10 mouse cellular contexts compared by ENCODE assay signal in the genomic region with DNA sequence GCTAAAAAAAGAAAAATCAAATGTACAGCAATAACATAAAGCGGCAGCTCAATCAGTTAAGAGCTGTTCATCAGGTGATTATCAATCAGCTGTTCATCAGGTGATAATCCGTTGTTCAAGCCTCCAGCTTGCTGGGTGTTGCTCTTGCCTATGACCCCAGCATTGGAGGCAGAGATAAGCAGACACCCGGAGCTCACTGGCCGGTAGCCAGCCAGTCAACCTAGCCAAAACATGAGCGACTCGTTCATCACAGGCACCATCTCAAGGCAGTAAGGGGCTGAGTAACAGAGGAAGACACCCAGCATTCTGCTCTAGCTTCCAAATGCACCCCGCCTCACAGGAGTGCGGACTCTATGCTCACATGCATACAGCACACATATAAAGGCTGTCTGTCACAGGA. TPM values are rescaled to one million over a fixed set of nuclear protein-coding genes. Genes with fewer than 3 reads are reported as not detected.
DNase-seq lines count a peak whose midpoint lies in the region; ATAC-seq lines count a peak whose summit lies in the region.
"Had no signal": no experiment of that assay in that cellular context is flagged by ENCODE, and none has a peak within 500 bp of the region (broad histone marks: within the 10 kb centered on the region; RNA-seq: fewer than 3 reads in every experiment).

No protein-coding gene starts in this region.

- H3K36me3 ChIP-seq in limb, embryonic 10.5 days, result peaks cover 43% of the 10 kb centered on the region

- H3K27ac ChIP-seq in limb, embryonic 10.5 days, result no peak overlapping the region
- H3K27ac ChIP-seq: embryonic facial prominence, embryonic 12.5 days; neural tube, embryonic 12.5 days had no signal

- no peaks in the 10 kb centered on the region for H3K9me3 ChIP-seq in limb, embryonic 10.5 days (replicated peaks)
- H3K9me3 ChIP-seq: embryonic facial prominence, embryonic 12.5 days; neural tube, embryonic 12.5 days had no signal

- DNase-seq in cerebellum, adult 11 months, result peak; percentile 20
- DNase-seq in cerebellum, postnatal 4 days (ENCODE audit: low spot score in 2 of 2), result no peak
- peak; percentile 62 for DNase-seq in 3T3-L1 (ENCODE audit: low read depth, low spot score)
- DNase-seq in cerebellum, adult 9-10 months, result peak; percentile 47
- no peak for DNase-seq in limb, embryonic 10.5 days (ENCODE audit: low spot score)
- no peak for DNase-seq in neural tube, embryonic 10.5 days (ENCODE audit: extremely low spot score, low spot score)
- DNase-seq in thymus, postnatal 0 days (ENCODE audit: low spot score), result no peak

- WGBS in limb, embryonic 10.5 days, result 83% methylated on average over 8 of the region's 8 CpGs

- no peak overlapping the region for H3K4me3 ChIP-seq in limb, embryonic 10.5 days
- H3K4me3 ChIP-seq: embryonic facial prominence, embryonic 12.5 days; neural tube, embryonic 12.5 days had no signal

- H3K4me1 ChIP-seq in limb, embryonic 10.5 days, result no peaks in the 10 kb centered on the region
- H3K4me1 ChIP-seq: embryonic facial prominence, embryonic 12.5 days; neural tube, embryonic 12.5 days had no signal

- peak; percentile 22 to 49; a peak in 2 of 4 replicates for ATAC-seq in hematopoietic stem cell, adult 5-6 weeks (replicated peaks in 1 of 2; ENCODE audit: insufficient read depth in 1 of 2, low FRiP score in 2 of 2, low TSS enrichment in 1 of 2, low read depth in 1 of 2, poor library complexity in 2 of 2, severe bottlenecking in 2 of 2)

- H3K27me3 ChIP-seq in limb, embryonic 10.5 days (ENCODE audit: low read depth, poor library complexity, severe bottlenecking), result no peaks in the 10 kb centered on the region
- H3K27me3 ChIP-seq: embryonic facial prominence, embryonic 12.5 days; neural tube, embryonic 12.5 days had no signal

RNA-seq across cellular contexts. Expression of a gene that starts 10.4 kb away (rescaled TPM):
- 100 and 146 TPM in 2 replicates for total RNA-seq in hematopoietic stem cell, adult 5-6 weeks (2017)
- 148 and 162 TPM in 2 replicates for polyA plus RNA-seq in limb, embryonic 10.5 days (2016; fragmentation: Nextera tagmentation; extraction: Ambion mirVana)
- 203 and 216 TPM in 2 replicates for polyA plus RNA-seq in thymus, postnatal 0 days (2015; fragmentation: Nextera tagmentation; extraction: Ambion mirVana)

Comparison
In these comparisons a context has a peak if more than half of its experiments do, and no peak if none do; other contexts are left out.
1. DNase-seq: peak in cerebellum, adult 11 months (single experiment), 3T3-L1 (single experiment) and cerebellum, adult 9-10 months (single experiment); none in cerebellum, postnatal 4 days (0 of 2), limb, embryonic 10.5 days (single experiment), neural tube, embryonic 10.5 days (single experiment) and thymus, postnatal 0 days (single experiment).